In the genomic region with DNA sequence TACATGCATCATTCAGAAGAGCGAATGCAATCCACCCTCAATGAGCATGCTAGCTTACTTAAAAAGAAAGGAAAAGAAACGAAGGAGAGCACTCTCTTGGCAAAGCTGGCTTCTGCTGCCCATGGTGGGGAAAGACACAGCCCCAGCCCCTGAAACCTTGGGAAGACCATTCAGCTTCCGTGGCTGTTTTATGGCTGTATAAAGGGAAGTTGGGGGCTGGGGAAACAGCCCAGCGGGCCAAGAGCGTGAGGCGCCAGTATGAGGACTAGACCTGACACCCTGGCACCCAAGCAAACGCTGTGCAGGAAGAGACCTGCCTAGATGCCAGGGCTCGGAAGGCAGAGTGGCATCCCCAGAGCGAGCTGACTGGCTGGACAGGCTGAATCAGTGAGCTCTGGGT, we compare ENCODE assay signal across 6 mouse cellular contexts. TPM values are rescaled to one million over a fixed set of nuclear protein-coding genes. Genes with fewer than 3 reads are reported as not detected.
DNase-seq lines count a peak whose midpoint lies in the region; ATAC-seq and TF ChIP-seq lines count a peak whose summit lies in the region.
"Not testable (repeated sequence)": the region's sequence is repeated elsewhere in the genome, so short reads cannot be mapped to it uniquely, and the experiment has no call there.

No protein-coding gene starts in this region.

- not testable (repeated sequence) for H3K4me2 ChIP-seq in forebrain, embryonic 13.5 days; forebrain, postnatal 0 days (ENCODE audit: low read depth); hindbrain, embryonic 12.5 days (replicated peaks); midbrain, embryonic 11.5 days; midbrain, embryonic 13.5 days (replicated peaks); neural tube, embryonic 13.5 days

- not testable (repeated sequence) for H3K27me3 ChIP-seq in forebrain, embryonic 13.5 days; forebrain, postnatal 0 days (ENCODE audit: insufficient read depth, low read length); hindbrain, embryonic 12.5 days; midbrain, embryonic 11.5 days (ENCODE audit: control insufficient read depth, insufficient read depth, low read length); midbrain, embryonic 13.5 days; neural tube, embryonic 13.5 days

- 76% methylated on average over 9 of the region's 9 CpGs for WGBS in forebrain, embryonic 13.5 days
- WGBS in forebrain, postnatal 0 days, result 69% methylated on average over 9 of the region's 9 CpGs
- 88% methylated on average over 9 of the region's 9 CpGs for WGBS in hindbrain, embryonic 12.5 days
- WGBS in midbrain, embryonic 11.5 days, result 84% methylated on average over 9 of the region's 9 CpGs
- 76% methylated on average over 9 of the region's 9 CpGs for WGBS in midbrain, embryonic 13.5 days
- WGBS in neural tube, embryonic 13.5 days, result 82% methylated on average over 9 of the region's 9 CpGs

- not testable (repeated sequence) for ATAC-seq in forebrain, embryonic 13.5 days; hindbrain, embryonic 12.5 days (ENCODE audit: low FRiP score); midbrain, embryonic 11.5 days (ENCODE audit: low FRiP score); midbrain, embryonic 13.5 days; neural tube, embryonic 13.5 days (ENCODE audit: low read depth)
- ATAC-seq in forebrain, postnatal 0 days, result peak; percentile 2; the same call in 1 of the 2 replicates

- H3K27ac ChIP-seq in forebrain, embryonic 13.5 days, result 0 out of 2 replicates have a peak overlapping the region, but pooled peaks have one; percentile 45
- H3K27ac ChIP-seq in forebrain, postnatal 0 days (ENCODE audit: low read depth, low read length); midbrain, embryonic 11.5 days (ENCODE audit: low read depth, low read length); midbrain, embryonic 13.5 days; neural tube, embryonic 13.5 days (replicated peaks): not testable (repeated sequence)
- H3K27ac ChIP-seq in hindbrain, embryonic 12.5 days, result peak overlapping the region; percentile 60; the same call in 1 of the 2 replicates

- H3K4me1 ChIP-seq in forebrain, embryonic 13.5 days; forebrain, postnatal 0 days (ENCODE audit: insufficient read depth); midbrain, embryonic 11.5 days (ENCODE audit: control insufficient read depth, insufficient read depth, low read length): not testable (repeated sequence)
- H3K4me1 ChIP-seq in hindbrain, embryonic 12.5 days, result peaks cover 13% of the 10 kb centered on the region
- peaks cover 10% of the 10 kb centered on the region for H3K4me1 ChIP-seq in midbrain, embryonic 13.5 days (replicated peaks)
- H3K4me1 ChIP-seq in neural tube, embryonic 13.5 days (replicated peaks), result peaks cover 22% of the 10 kb centered on the region

- H3K36me3 ChIP-seq in forebrain, embryonic 13.5 days (ENCODE audit: poor library complexity, severe bottlenecking), result peaks cover 11% of the 10 kb centered on the region
- H3K36me3 ChIP-seq in forebrain, postnatal 0 days (ENCODE audit: insufficient read depth); hindbrain, embryonic 12.5 days; midbrain, embryonic 11.5 days (ENCODE audit: control insufficient read depth, insufficient read depth, low read length); midbrain, embryonic 13.5 days; neural tube, embryonic 13.5 days: not testable (repeated sequence)

- not testable (repeated sequence) for H3K9ac ChIP-seq in forebrain, embryonic 13.5 days; forebrain, postnatal 0 days; hindbrain, embryonic 12.5 days; midbrain, embryonic 11.5 days (ENCODE audit: low read length)
- 0 out of 2 replicates have a peak overlapping the region, but pooled peaks have one; percentile 51 for H3K9ac ChIP-seq in midbrain, embryonic 13.5 days (replicated peaks)
- 0 out of 2 replicates have a peak overlapping the region, but pooled peaks have one; percentile 31 for H3K9ac ChIP-seq in neural tube, embryonic 13.5 days

- DNase-seq in forebrain, postnatal 0 days, result not testable (repeated sequence)
- peak; percentile 71 for DNase-seq in midbrain, embryonic 11.5 days (ENCODE audit: low spot score, missing footprints)

- not testable (repeated sequence) for TF ChIP-seq CTCF in forebrain, postnatal 0 days (IDR thresholded peaks at IDR 0.05; ENCODE audit: low read depth)

- H3K9me3 ChIP-seq in forebrain, embryonic 13.5 days (replicated peaks); forebrain, postnatal 0 days (ENCODE audit: low read length); hindbrain, embryonic 12.5 days (replicated peaks); midbrain, embryonic 11.5 days (ENCODE audit: control insufficient read depth, low read length); midbrain, embryonic 13.5 days; neural tube, embryonic 13.5 days: not testable (repeated sequence)

- H3K4me3 ChIP-seq in forebrain, embryonic 13.5 days; forebrain, postnatal 0 days (ENCODE audit: low read depth, low read length); hindbrain, embryonic 12.5 days; midbrain, embryonic 11.5 days (ENCODE audit: low read depth, low read length); midbrain, embryonic 13.5 days (replicated peaks); neural tube, embryonic 13.5 days: not testable (repeated sequence)

RNA-seq across cellular contexts. Expression of gene Dynlt1b, which starts 35.8 kb away (rescaled TPM):
- 931 and 992 TPM in 2 replicates for polyA plus RNA-seq in forebrain, embryonic 13.5 days (2015; fragmentation: Nextera tagmentation; extraction: Ambion mirVana)
- 431 and 543 TPM in 2 replicates for total RNA-seq in forebrain, postnatal 0 days (2014; rRNA removed)
- 1,167 and 1,337 TPM in 2 replicates for polyA plus RNA-seq in forebrain, postnatal 0 days (2015; fragmentation: Nextera tagmentation; extraction: Ambion mirVana)
- 850 and 876 TPM in 2 replicates for polyA plus RNA-seq in hindbrain, embryonic 12.5 days (2016; fragmentation: Nextera tagmentation; extraction: Ambion mirVana)
- polyA plus RNA-seq in midbrain, embryonic 11.5 days (2014; fragmentation: Nextera tagmentation; extraction: Ambion mirVana), result 673 and 680 TPM in 2 replicates
- polyA plus RNA-seq in midbrain, embryonic 13.5 days (2015; fragmentation: Nextera tagmentation; extraction: Ambion mirVana), result 1,193 and 1,210 TPM in 2 replicates
- 1,347 and 1,481 TPM in 2 replicates for polyA plus RNA-seq in neural tube, embryonic 13.5 days (2015; fragmentation: Nextera tagmentation; extraction: Ambion mirVana)
